Mouse (Mus musculus) layer of hippocampus, adult 18-20 months (tissue): Measurements from ENCODE around the gene Gm19935. TPM values are rescaled to one million over a fixed set of nuclear protein-coding genes. Genes with fewer than 3 reads are reported as not detected.
A peak's percentile ranks its signal among the peaks of the same experiment; 100 is the strongest.

Source experiments
- DNase-seq, 2 experiments: peaks; one replicate each; pipeline ENCODE4 v3.0.0; 2022; ENCODE audit warnings: low spot score in 2 of 2
- total RNA-seq, 2 experiments: library from RNA; stranded (reverse); gene quantifications; 2 replicates each; pipeline ENCODE4 v1.2.3; 2021

The Gm19935 gene
- total RNA-seq, 2 experiments from 2014 or later, result 2.1 to 5.1 TPM

DNA sequence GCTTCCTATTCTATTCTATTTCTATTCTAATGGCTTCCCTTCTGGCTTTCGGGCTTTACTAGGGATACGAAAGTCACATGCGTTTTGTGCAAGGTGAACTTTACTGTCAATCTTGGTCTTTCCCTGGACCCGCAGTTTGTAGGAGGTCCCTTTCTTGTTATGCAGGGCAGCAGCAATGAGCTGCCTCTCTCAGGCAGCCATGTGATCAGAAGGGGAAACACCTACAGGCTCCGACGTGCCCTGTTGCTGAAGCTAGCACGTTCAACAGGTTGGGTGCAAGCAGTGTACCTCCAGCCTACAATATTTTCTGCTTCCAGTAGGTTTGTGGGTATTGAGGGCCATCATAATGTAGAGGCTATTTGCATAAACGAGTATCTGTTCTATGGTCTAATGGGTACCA, 13.8 kb upstream of the Gm19935 start:
- no peak for DNase-seq

- no peak for DNase-seq
These were observed 12.6 kb upstream of the Gm19935 start for GRCm38 (mm10) chr8:90829825-90830224.

GRCm38 (mm10) chr8:90828987-90829740, 12.0 kb upstream of the Gm19935 start:
- DNase-seq, result peak in 1 of 2 experiments; percentile 51

GRCm38 (mm10) chr8:90828181-90828986, 11.2 kb upstream of the Gm19935 start, which contains the start of gene Chd9:
Gene Chd9, plus strand, starts transcription at chr8:90828352.
- DNase-seq, result peak; percentile 93 to 97

GRCm38 (mm10) chr8:90825459-90825871, 8.3 kb upstream of the Gm19935 start:
- DNase-seq, result no peak

DNA sequence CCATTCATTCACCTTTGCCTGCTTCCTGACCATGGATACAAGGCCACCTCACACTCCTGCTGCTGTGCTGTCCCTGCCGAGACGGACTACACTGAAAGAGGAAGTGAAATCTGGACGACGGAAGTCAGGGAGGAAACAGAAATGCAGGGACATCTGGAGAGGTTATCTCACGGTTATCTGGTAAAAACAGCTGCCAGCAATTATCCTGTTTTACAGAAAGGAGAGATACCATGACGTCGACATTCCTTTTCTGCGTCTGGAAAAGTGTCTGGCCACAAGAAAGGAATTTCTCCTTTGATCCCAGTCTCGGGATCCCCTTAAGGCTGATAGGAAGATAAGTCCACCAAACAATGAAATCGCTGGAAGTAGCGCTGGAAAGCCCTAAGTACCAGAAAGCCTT, 5.2 kb upstream of the Gm19935 start:
- DNase-seq, result no peak

DNA sequence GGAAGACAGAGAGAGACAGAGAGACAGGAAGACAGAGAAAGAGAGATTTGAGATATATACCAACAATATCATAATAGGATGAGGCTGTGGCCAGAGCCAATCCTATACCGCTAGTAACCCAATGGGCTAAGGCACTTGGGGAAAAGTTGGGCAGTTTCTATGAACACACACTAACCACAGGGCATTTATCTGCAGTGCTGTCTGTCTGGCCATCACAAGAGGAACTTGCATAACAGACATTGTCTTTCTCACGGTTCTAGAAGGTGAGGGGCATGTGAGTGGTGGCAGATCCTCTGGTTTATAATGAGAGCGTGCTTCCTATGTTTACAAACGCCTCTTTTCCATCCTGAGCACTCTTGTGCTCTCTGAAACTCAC, 3.1 kb upstream of the Gm19935 start:
- no peak for DNase-seq

DNA sequence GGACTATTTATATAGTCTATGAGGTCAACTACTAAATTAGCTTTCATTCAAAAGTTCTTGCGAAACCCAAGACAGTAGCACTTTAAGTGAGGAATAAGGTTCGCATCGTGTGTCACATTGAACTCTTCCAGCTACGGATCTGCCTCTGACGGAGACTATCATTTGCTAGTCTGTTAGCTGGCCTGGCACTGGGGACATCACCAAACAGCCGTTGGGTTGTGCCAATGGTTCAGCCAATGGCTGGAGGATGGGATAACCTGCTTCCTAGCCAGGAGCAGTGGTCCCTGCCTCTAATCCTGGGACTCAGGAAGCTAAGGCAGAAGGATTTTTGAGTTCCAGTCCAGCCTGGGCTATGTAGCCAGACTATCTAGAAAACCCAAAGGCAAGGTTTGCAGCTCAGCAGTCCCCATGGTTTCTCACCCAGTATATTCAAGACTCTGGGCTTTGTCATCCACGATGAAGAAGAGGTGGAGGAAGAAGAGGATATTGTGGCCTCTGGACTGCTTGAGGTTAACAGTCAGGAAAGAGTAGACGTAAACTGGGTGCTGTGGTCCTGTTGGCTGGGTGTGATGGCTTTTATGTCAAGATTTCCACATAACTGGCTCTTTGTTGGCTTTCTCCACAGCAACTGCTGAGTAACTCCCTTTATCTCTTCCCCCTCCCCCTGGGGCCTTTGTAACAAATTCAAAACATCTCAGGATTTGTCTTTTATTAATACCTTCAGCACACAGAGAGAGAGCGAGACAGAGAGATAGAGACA, 2.5 kb upstream of the Gm19935 start:
- DNase-seq, result no peak

DNA sequence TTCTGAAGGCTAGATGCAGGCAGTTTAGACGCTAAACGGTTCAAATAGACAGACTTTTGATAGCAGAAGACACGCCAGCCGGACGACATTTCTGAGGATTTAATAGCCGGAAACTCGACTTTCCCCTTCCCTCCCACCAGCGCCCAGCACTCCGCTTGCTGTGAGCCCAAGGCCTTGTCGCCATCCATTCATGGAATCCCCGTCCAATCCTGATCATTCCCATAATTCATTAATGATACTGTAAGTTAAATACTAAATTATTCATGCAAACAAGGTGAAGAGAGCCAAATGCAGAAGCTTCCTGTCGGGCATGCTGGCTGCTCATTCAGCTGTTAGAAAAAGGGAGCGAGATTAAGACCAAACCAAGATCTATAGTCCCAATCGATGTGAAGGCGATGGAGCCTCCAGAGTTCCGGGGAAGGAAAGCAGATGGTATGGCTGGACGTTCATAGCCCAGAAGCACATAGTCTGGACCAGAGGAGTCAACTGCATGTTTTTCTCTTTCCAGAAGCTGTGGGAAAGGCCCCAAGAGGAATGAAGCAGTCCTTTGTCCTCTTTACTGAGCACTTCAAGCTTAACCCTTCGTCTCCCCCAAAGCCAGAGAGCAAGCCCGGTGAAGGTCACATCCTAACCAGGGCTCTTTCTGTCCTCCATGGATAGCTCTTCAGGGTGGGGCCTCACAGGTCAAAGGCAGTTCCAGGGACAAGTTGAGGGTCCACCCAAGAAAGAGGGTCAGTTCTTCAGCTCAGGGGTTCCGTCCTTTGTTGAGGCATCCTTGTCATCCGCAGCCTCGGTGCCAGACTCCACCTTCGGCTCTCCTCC, 921 bp downstream of the Gm19935 start:
- DNase-seq, result no peak

DNA sequence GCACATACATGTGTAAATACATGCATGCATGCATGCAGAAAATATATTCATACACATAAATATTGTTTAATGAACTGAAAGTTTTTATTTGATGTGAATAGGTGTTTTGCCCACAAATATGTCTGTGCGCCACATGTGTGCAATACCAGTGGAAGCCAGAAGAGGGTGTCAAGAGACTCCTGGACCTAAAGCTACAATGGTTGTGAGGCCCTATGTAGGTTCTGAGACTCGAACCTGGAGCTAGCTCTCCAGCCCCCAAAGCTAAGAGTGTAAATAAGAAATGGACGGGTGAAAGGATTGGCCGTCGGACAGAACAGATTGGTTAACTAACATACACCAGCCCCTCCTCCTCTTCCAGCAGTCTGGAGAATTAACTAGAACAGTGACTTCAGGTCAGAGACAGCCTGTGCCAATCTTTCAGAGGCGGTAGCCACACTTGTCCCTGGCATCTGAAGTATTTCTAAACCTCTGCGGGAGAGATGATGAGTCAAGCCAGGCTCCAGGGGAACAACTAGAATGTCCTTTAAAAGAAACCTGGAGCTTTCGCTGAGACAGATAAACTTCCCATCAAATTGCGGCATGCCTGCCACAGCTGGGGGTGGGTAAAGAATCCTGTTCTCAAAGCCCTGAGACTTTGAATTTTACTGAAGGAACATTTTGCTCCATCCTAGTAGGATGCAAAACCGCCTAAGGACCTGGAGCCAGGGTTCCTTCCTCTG, 3.4 kb downstream of the Gm19935 start:
- DNase-seq, result no peak

DNA sequence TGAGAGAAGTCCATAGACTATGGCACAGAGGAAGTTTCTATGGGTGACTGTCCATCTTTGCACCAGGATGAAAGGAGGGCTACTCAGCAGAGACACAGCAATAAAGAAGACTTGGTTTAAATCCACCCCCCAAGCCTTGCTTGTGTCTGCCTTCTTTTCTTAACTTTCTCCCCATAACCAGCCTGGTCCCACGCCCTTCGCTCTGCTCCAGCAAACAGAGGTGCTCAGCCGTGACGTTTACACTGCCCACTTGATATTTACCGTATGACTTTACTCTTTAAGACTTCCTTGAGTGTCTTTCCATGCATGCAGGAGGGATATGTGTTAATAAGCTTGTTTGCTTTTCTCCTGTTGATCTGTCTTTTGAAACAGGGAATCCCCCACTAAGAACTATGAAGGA, 17.7 kb downstream of the Gm19935 start:
- DNase-seq, result no peak

- DNase-seq, result peak; percentile 22 to 70
These were observed 22.0 kb downstream of the Gm19935 start for GRCm38 (mm10) chr8:90794990-90795861.

GRCm38 (mm10) chr8:90793710-90794109, 23.5 kb downstream of the Gm19935 start:
- DNase-seq, result peak; percentile 72 to 93

DNA sequence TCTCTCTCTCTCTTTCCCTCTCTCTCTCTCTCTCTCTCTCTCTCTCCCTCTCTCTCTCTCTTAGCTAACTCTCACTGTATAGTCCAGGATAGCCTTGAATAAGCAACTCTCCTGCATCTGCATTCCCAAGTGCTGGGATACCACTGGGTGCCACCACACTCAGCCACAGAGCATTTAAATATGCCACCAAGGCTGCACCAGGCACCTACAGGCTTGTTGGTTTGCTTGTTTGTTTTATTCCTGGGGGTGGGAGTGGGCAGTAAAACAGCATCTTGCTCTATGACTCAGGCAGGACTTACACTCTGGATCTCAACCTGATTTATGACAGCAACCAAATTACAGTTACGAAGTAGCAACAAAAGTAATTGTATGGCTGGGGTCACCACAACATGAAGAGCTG, 25.6 kb downstream of the Gm19935 start:
- DNase-seq, result no peak

GRCm38 (mm10) chr8:90769791-90770190, 47.4 kb downstream of the Gm19935 start:
- no peak for DNase-seq
